Mouse (Mus musculus) testis, adult 10 weeks (tissue): Measurements from ENCODE around the gene Olfr1204. TPM values are rescaled to one million over a fixed set of nuclear protein-coding genes. Genes with fewer than 3 reads are reported as not detected.

ENCODE experiments used
- polyA plus RNA-seq: library from polyadenylated mRNA; stranded (reverse); fragments of 350-450 nt; fragmentation: Illumina TruSeq; extraction: RNeasy Lipid Tissue Mini Kit (QIAGEN cat#74804); gene quantifications from one replicate; pipeline ENCODE4 v1.2.3, GENCODE M21; 2014; ENCODE audit warnings: low read depth, low replicate concordance

Gene Olfr1204
- polyA plus RNA-seq = not detected

DNA sequence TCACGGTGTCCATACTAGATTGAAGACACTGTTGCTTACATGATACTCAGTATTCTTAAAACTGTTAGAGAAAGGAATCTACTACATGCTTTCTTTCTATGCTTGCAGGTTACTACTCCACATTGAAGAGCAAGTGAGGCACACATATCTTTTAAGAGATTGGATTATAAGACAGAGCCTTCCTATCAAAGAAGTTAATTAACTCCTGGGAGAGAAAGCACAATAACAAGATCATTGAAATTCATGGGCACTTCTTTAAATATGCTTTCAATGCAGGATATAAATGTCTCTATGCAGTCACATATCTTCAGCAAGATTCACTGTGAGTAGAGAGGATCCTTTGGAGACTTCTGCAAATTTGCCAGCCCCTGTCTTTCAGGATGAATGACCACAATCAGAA, at the start of gene Olfr1204:
Gene Olfr1204, plus strand, starts transcription at position 301 of the 400 bp plus-strand sequence.

DNA sequence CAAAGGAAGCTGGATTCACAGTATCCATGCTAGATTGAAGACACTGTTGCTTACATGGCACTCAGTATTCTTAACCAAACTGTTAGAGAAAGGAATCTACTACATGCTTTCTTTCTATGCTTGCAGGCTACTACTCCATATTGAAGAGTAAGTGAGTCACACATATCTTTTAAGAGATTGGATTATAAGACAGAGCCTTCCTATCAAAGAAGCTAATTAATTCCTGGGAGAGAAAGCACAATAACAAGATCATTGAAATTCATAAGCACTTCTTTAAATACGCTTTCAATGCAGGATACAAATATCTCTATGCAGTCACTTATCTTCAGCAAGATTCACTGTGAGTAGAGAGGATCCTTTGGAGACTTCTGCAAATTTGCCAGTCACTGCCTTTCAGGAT, 34.9 kb upstream of the Olfr1204 start, which contains the start of gene Olfr1202:
Gene Olfr1202, plus strand, starts transcription at position 301 of the 400 bp plus-strand sequence.

DNA sequence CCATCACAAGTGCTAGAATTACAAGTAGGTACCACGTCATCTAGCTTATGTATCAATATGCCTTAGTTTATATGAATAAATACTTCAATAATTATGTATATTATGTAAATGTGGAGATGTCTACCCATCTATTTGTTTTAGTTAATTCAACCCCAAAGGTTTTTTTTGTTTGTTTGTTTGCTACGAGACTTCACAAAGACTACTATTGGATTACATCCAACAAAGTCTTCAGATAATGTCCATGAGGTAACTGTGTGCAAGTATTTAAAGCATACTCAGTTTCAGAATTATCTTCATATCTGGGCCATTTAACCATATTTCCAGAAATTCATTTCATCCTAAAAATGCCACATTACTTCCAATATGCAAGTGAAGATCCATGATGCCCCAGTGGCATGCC, 19.7 kb upstream of the Olfr1204 start, which contains the start of gene Olfr1205:
Gene Olfr1205, plus strand, starts transcription at position 301 of the 400 bp plus-strand sequence.

DNA sequence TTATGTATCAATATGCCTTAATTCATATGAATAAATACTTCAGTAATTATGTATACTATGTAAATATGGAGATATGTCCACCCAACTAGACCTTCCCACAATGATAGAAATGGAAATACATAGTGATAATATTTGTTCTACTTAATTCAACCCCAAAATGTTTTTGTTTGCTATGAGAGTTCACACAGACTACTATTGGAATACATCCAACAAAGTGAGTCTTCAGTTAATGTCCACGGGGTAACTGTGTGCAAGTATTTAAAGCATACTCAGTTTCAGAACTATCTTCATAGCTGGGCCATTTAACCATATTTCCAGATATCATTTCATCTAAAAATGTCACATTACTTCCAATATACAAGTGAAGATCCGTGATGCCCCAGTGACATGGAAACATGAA, 13.8 kb downstream of the Olfr1204 start, which contains the start of gene Olfr1206:
Gene Olfr1206, plus strand, starts transcription at position 301 of the 400 bp plus-strand sequence.

DNA sequence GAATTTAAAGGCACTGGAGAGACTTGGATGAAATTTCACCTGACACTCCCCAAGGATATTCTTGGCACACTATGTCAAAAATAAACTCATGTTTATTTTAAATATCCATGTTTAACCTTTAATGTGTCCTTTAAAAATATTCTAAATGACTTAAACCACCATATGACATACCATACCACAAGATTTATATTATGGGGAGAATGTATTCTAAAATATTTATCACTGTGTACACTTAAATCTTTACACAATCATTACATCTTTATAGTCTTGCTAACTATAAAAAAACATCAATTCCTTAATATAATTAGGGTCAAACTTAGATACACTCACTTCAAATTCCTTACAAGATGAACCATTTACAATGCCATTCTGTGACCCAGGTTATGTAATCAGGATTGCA, 53.1 kb downstream of the Olfr1204 start, which contains the start of gene Olfr1208:
Gene Olfr1208, minus strand, starts transcription at position 101 of the 400 bp plus-strand sequence.

Other genes starting within 250 kb of the Olfr1204 start
- 0.07 TPM for gene Olfr1191-ps1, start 208.8 kb upstream of the Olfr1204 start, polyA plus RNA-seq
- gene Olfr1192-ps1, start 200.8 kb upstream of the Olfr1204 start, polyA plus RNA-seq = 0.20 TPM
- 0.24 TPM for gene Olfr1193, start 173.7 kb upstream of the Olfr1204 start, polyA plus RNA-seq
- not detected for gene Olfr1195, start 160.1 kb upstream of the Olfr1204 start, polyA plus RNA-seq
- not detected for gene Olfr1196, start 144.7 kb upstream of the Olfr1204 start, polyA plus RNA-seq
- not detected for gene Olfr1197, start 116.9 kb upstream of the Olfr1204 start, polyA plus RNA-seq
- not detected for gene Olfr1198, start 97.9 kb upstream of the Olfr1204 start, polyA plus RNA-seq
- gene Olfr1199, start 88.8 kb upstream of the Olfr1204 start, polyA plus RNA-seq = not detected
- gene Olfr1200, start 78.8 kb upstream of the Olfr1204 start, polyA plus RNA-seq = not detected
- gene Olfr1201, start 56.3 kb upstream of the Olfr1204 start, polyA plus RNA-seq = not detected
- not detected for gene Olfr1202, start 34.8 kb upstream of the Olfr1204 start, polyA plus RNA-seq
- gene Olfr1205, start 19.6 kb upstream of the Olfr1204 start, polyA plus RNA-seq = not detected
- gene Olfr1206, start 13.9 kb downstream of the Olfr1204 start, polyA plus RNA-seq = not detected
- not detected for gene Olfr1208, start 53.0 kb downstream of the Olfr1204 start, polyA plus RNA-seq
- not detected for gene Olfr1209, start 65.9 kb downstream of the Olfr1204 start, polyA plus RNA-seq
- gene Olfr1211, start 88.8 kb downstream of the Olfr1204 start, polyA plus RNA-seq = not detected
- not detected for gene Olfr1212, start 104.7 kb downstream of the Olfr1204 start, polyA plus RNA-seq
- not detected for gene Gm13762, start 131.0 kb downstream of the Olfr1204 start, polyA plus RNA-seq
- not detected for gene Olfr1214, start 143.4 kb downstream of the Olfr1204 start, polyA plus RNA-seq
- not detected for gene Olfr1215, start 157.7 kb downstream of the Olfr1204 start, polyA plus RNA-seq
- not detected for gene Olfr1216, start 169.0 kb downstream of the Olfr1204 start, polyA plus RNA-seq
- not detected for gene Olfr1217, start 182.8 kb downstream of the Olfr1204 start, polyA plus RNA-seq
- not detected for gene Olfr1218, start 211.9 kb downstream of the Olfr1204 start, polyA plus RNA-seq
- gene Olfr1219, start 234.2 kb downstream of the Olfr1204 start, polyA plus RNA-seq = 0.07 TPM